Mouse (Mus musculus) left cerebral cortex, postnatal 10 days (tissue): Measurements from ENCODE around the gene Mettl21a. TPM values are rescaled to one million over a fixed set of nuclear protein-coding genes. Genes with fewer than 3 reads are reported as not detected.

Source experiments
- total RNA-seq, 2 experiments: library from RNA; stranded (reverse); gene quantifications; 2 replicates each; pipeline ENCODE4 v1.2.3; 2021

The Mettl21a gene
- total RNA-seq, 2 experiments from 2014 or later, result 7.4 to 12.0 TPM

Other genes with a start within 250 kb of the Mettl21a start
- 10 to 100 TPM; 40.9 to 43.1 TPM for gene Creb1, start 84.6 kb downstream of the Mettl21a start, total RNA-seq
- 10 to 100 TPM; 27.8 to 32.0 TPM for gene Ccnyl1, start 73.2 kb upstream of the Mettl21a start, total RNA-seq
- gene Fzd5, start 120.5 kb upstream of the Mettl21a start, total RNA-seq, result 1 to 10 TPM; 1.1 to 1.2 TPM